ENCODE assay signal across 24 mouse cellular contexts in the genomic region with DNA sequence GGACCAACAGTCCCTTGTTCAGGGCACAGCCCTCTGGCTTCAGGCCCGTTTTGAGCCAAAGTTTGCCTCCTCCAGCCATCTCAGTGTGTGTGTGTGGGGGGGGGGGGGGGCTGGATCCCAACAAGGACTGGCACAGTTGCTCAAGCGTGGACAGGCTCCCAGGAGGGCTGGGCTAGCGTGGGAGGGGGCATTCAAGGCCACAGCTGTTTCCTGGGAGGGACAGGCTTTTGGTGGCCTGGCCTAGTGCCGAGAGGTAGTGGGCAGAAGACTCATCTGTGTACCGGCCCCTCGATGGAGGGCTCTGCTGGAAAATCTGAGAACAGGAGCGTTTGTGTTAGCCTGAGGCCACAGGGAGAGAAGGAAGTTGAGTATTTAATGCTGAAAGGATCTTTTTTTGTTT. TPM values are rescaled to one million over a fixed set of nuclear protein-coding genes. Genes with fewer than 3 reads are reported as not detected.
DNase-seq lines count a peak whose midpoint lies in the region; TF ChIP-seq lines count a peak whose summit lies in the region.
"Had no signal": no experiment of that assay in that cellular context is flagged by ENCODE, and none has a peak within 500 bp of the region (broad histone marks: within the 10 kb centered on the region; RNA-seq: fewer than 3 reads in every experiment).

No protein-coding gene starts in this region.

- in situ Hi-C loops in CH12.LX (cut with MboI; ENCODE audit: low pct_ligation_motif_present, low pct_unique_long_range_greater_than_20kb, low sequenced_read_pairs) = loop anchor here (5.0 kb wide), 1 partner anchor 38 kb away; no protein-coding TSS in a partner anchor

- no peaks in the 10 kb centered on the region for H3K36me3 ChIP-seq in heart, embryonic 10.5 days
- H3K36me3 ChIP-seq in CH12.LX (replicated peaks in 1 of 2; ENCODE audit: control insufficient read depth in 1 of 2, insufficient read depth in 1 of 2, low read length in 1 of 2) = no peaks in the 10 kb centered on the region
- H3K36me3 ChIP-seq: forebrain, embryonic 10.5 days; heart, embryonic 15.5 days; midbrain, embryonic 10.5 days; neural tube, embryonic 15.5 days had no signal

- TF ChIP-seq EP300 in CH12.LX (IDR thresholded peaks at IDR 0.05; ENCODE audit: low read length) = peak; percentile 46

- DNase-seq in heart, adult 11 months = peak; percentile 97
- no peak for DNase-seq in heart, embryonic 10.5 days (ENCODE audit: low spot score)
- peak; percentile 66 to 75 for DNase-seq in kidney, postnatal 4 days
- no peak for DNase-seq in kidney, adult 18-20 months
- no peak for DNase-seq in CH12.LX (ENCODE audit: extremely low read depth)
- peak; percentile 86 for DNase-seq in testis, postnatal 10 days (ENCODE audit: low spot score)
- no peak for DNase-seq in embryo, embryonic 9.5 days (ENCODE audit: extremely low spot score)
- no peak for DNase-seq in embryo, embryonic 10.5 days (ENCODE audit: low spot score)
- DNase-seq: adrenal gland, postnatal 25 days; cerebellum, adult 8-10 months; heart, adult 2 months; heart, postnatal 36 days; layer of hippocampus, postnatal 36 days; lung, adult 18-20 months; lung, postnatal 10 days; right cerebral cortex, postnatal 14 days; thymus, adult 18-20 months; thymus, postnatal 36 days had no signal

- no peaks in the 10 kb centered on the region for H3K9me3 ChIP-seq in heart, embryonic 10.5 days
- H3K9me3 ChIP-seq in CH12.LX (replicated peaks; ENCODE audit: low read length) = no peaks in the 10 kb centered on the region
- H3K9me3 ChIP-seq: forebrain, embryonic 10.5 days; heart, embryonic 15.5 days; midbrain, embryonic 10.5 days; neural tube, embryonic 15.5 days had no signal

- H3K79me2 ChIP-seq in CH12.LX (replicated peaks; ENCODE audit: control insufficient read depth, extremely low read depth, insufficient read depth, poor library complexity, severe bottlenecking) = no peaks in the 10 kb centered on the region

- H3K4me1 ChIP-seq in heart, embryonic 10.5 days = peaks cover 20% of the 10 kb centered on the region
- H3K4me1 ChIP-seq in CH12.LX (ENCODE audit: control insufficient read depth in 1 of 2, insufficient read depth in 2 of 2) = peaks cover 7 to 13% of the 10 kb centered on the region in 2 experiments; a peak in 3 of 4 replicates
- H3K4me1 ChIP-seq: heart, embryonic 15.5 days; neural tube, embryonic 15.5 days had no signal

- H3K4me2 ChIP-seq in CH12.LX (ENCODE audit: insufficient read depth, low read depth, poor library complexity, severe bottlenecking) = no peak overlapping the region
- H3K4me2 ChIP-seq: heart, embryonic 15.5 days; hindbrain, embryonic 14.5 days; neural tube, embryonic 15.5 days had no signal

- no peak for TF ChIP-seq CTCF in CH12.LX (conservative IDR thresholded peaks at IDR 0.05 in 1 of 2, IDR thresholded peaks at IDR 0.05 in 1 of 2; ENCODE audit: low read depth in 2 of 2, low read length in 2 of 2)

- no peak for TF ChIP-seq RAD21 in CH12.LX (IDR thresholded peaks at IDR 0.05; ENCODE audit: low read depth, low read length)

- H3K9ac ChIP-seq in CH12.LX (ENCODE audit: insufficient read depth, low read depth) = no peak overlapping the region
- H3K9ac ChIP-seq: heart, embryonic 15.5 days; hindbrain, embryonic 14.5 days; neural tube, embryonic 15.5 days had no signal

- no peak overlapping the region for H3K27ac ChIP-seq in heart, embryonic 10.5 days
- H3K27ac ChIP-seq in CH12.LX (ENCODE audit: insufficient read depth, low read depth) = no peak overlapping the region
- H3K27ac ChIP-seq: forebrain, embryonic 10.5 days; heart, adult 2 months; heart, embryonic 15.5 days; hindbrain, embryonic 14.5 days; midbrain, embryonic 10.5 days; neural tube, embryonic 15.5 days had no signal

- no peak overlapping the region for H3K4me3 ChIP-seq in heart, embryonic 10.5 days
- no peak overlapping the region for H3K4me3 ChIP-seq in CH12.LX (replicated peaks in 1 of 3; ENCODE audit: low read depth in 2 of 3, low read length in 2 of 3, poor library complexity in 1 of 3)
- H3K4me3 ChIP-seq: forebrain, embryonic 10.5 days; heart, adult 2 months; heart, embryonic 15.5 days; midbrain, embryonic 10.5 days; neural tube, embryonic 15.5 days had no signal

- 71% methylated on average over 7 of the region's 7 CpGs for WGBS in heart, embryonic 10.5 days

- no peak for TF ChIP-seq POLR2A in CH12.LX (IDR thresholded peaks at IDR 0.05; ENCODE audit: low read depth, low read length)

- dilution Hi-C loops in CH12.LX (cut with MboI; ENCODE audit: extremely low pct_ligation_motif_present, extremely low pct_unique_long_range_greater_than_20kb, low sequenced_read_pairs) = no loop called here

- H3K27me3 ChIP-seq in heart, embryonic 10.5 days (ENCODE audit: insufficient read depth, poor library complexity, severe bottlenecking) = peaks cover 6% of the 10 kb centered on the region
- H3K27me3 ChIP-seq in CH12.LX (replicated peaks) = peaks cover 44% of the 10 kb centered on the region
- H3K27me3 ChIP-seq: heart, embryonic 15.5 days had no signal

TF ChIP-seq in CH12.LX, 34 proteins besides CTCF, POLR2A, EP300 and RAD21:
- TF ChIP-seq MYC (IDR thresholded peaks at IDR 0.05; ENCODE audit: low read depth, low read length) (no peak), ZKSCAN1 (IDR thresholded peaks at IDR 0.05; ENCODE audit: borderline replicate concordance, low read depth, low read length) (no peak), NRF1 (IDR thresholded peaks at IDR 0.05; ENCODE audit: low read depth, low read length) (no peak), USF1 (IDR thresholded peaks at IDR 0.05; ENCODE audit: low read depth, low read length) (no peak), ETS1 (conservative IDR thresholded peaks at IDR 0.05; ENCODE audit: low read depth, low read length) (peak; percentile 24; the same call in 1 of the 2 replicates), UBTF (IDR thresholded peaks at IDR 0.05; ENCODE audit: low read depth, low read length) (no peak), TBP (conservative IDR thresholded peaks at IDR 0.05; ENCODE audit: low read depth, low read length) (no peak), ZNF384 (IDR thresholded peaks at IDR 0.05; ENCODE audit: low read depth, low read length) (no peak), SIN3A (IDR thresholded peaks at IDR 0.05; ENCODE audit: low read length) (no peak), IRF4 (IDR thresholded peaks at IDR 0.05; ENCODE audit: low read depth, low read length) (peak; percentile 57)

RNA-seq across cellular contexts. Expression of a gene that starts 7.6 kb away (rescaled TPM):
- 10.1 and 10.2 TPM in 2 replicates for polyA plus RNA-seq in heart, embryonic 10.5 days (2016; fragmentation: Nextera tagmentation; extraction: Ambion mirVana)
- total RNA-seq in CH12.LX (2012; rRNA removed) (1.6 and 2.1 TPM in 2 replicates), CH12.LX (2014; rRNA removed) (0.05 and 0.09 TPM in 2 replicates)
- 0.82 and 1.1 TPM in 2 replicates for polyA plus RNA-seq in CH12.LX (2012; ENCODE audit: insufficient read length, low read depth)

RNA-seq across cellular contexts. Expression of a gene that starts 35.8 kb away (rescaled TPM):
- 0.90 and 1.3 TPM in 2 replicates for polyA plus RNA-seq in heart, embryonic 10.5 days (2016; fragmentation: Nextera tagmentation; extraction: Ambion mirVana)
- total RNA-seq in CH12.LX (2012; rRNA removed) (0.38 and 1.5 TPM in 2 replicates), CH12.LX (2014; rRNA removed) (not detected in 2 replicates)
- not detected in 2 replicates for polyA plus RNA-seq in CH12.LX (2012; ENCODE audit: insufficient read length, low read depth)

RNA-seq across cellular contexts. Expression of a gene that starts 40.8 kb away (rescaled TPM):
- polyA plus RNA-seq in heart, embryonic 10.5 days (2016; fragmentation: Nextera tagmentation; extraction: Ambion mirVana) = 26.5 and 36.9 TPM in 2 replicates
- total RNA-seq in CH12.LX (2012; rRNA removed) = 44.8 and 53.6 TPM in 2 replicates
- 44.7 and 47.2 TPM in 2 replicates for total RNA-seq in CH12.LX (2014; rRNA removed)
- polyA plus RNA-seq in CH12.LX (2012; ENCODE audit: insufficient read length, low read depth) = 54.3 and 60.5 TPM in 2 replicates

RNA-seq across cellular contexts. Expression of a gene that starts 41.6 kb away (rescaled TPM):
- 0.11 and 0.19 TPM in 2 replicates for polyA plus RNA-seq in heart, embryonic 10.5 days (2016; fragmentation: Nextera tagmentation; extraction: Ambion mirVana)
- total RNA-seq in CH12.LX (2012; rRNA removed) (0.13 and 0.21 TPM in 2 replicates), CH12.LX (2014; rRNA removed) (not detected in 2 replicates)
- polyA plus RNA-seq in CH12.LX (2012; ENCODE audit: insufficient read length, low read depth) = not detected in 2 replicates
- total RNA-seq: heart, postnatal 36 days; liver, adult 2 months had no signal
- polyA plus RNA-seq: liver, adult 2 months had no signal

RNA-seq across cellular contexts. Expression of a gene that starts 52.5 kb away (rescaled TPM):
- polyA plus RNA-seq in heart, embryonic 10.5 days (2016; fragmentation: Nextera tagmentation; extraction: Ambion mirVana) = 16.6 and 21.0 TPM in 2 replicates
- total RNA-seq in CH12.LX (2012; rRNA removed) = 7.4 and 10.5 TPM in 2 replicates
- total RNA-seq in CH12.LX (2014; rRNA removed) = 8.6 and 10.5 TPM in 2 replicates
- 13.6 and 14.0 TPM in 2 replicates for polyA plus RNA-seq in CH12.LX (2012; ENCODE audit: insufficient read length, low read depth)

Comparison
In these comparisons a context has a peak if more than half of its experiments do, and no peak if none do; other contexts are left out.
1. DNase-seq: peak in heart, adult 11 months (single experiment), kidney, postnatal 4 days (2 of 2) and testis, postnatal 10 days (single experiment); none in heart, embryonic 10.5 days (single experiment), kidney, adult 18-20 months (single experiment), CH12.LX (single experiment), embryo, embryonic 9.5 days (single experiment) and embryo, embryonic 10.5 days (single experiment).